36 mouse cellular contexts compared by ENCODE assay signal in genomic region chr1:133316577-133316976, GRCm38 (mm10). TPM values are rescaled to one million over a fixed set of nuclear protein-coding genes. Genes with fewer than 3 reads are reported as not detected.
DNase-seq lines count a peak whose midpoint lies in the region; ATAC-seq and TF ChIP-seq lines count a peak whose summit lies in the region.
"Had no signal": no experiment of that assay in that cellular context is flagged by ENCODE, and none has a peak within 500 bp of the region (broad histone marks: within the 10 kb centered on the region; RNA-seq: fewer than 3 reads in every experiment).

No protein-coding gene starts in this region.

- H3K27me3 ChIP-seq in lung, embryonic 14.5 days (ENCODE audit: insufficient read depth, low read length), result no peaks in the 10 kb centered on the region
- H3K27me3 ChIP-seq in ES-Bruce4 (ENCODE audit: control insufficient read depth, insufficient read depth, low read length, poor library complexity, severe bottlenecking), result no peaks in the 10 kb centered on the region
- H3K27me3 ChIP-seq in splenic B cell, adult 2 months (ENCODE audit: control insufficient read depth, insufficient read depth, low read length, poor library complexity, severe bottlenecking), result no peaks in the 10 kb centered on the region
- H3K27me3 ChIP-seq: embryonic facial prominence, embryonic 13.5 days; forebrain, embryonic 15.5 days; heart, embryonic 13.5 days; hindbrain, embryonic 12.5 days; hindbrain, embryonic 15.5 days; Patski had no signal

- no peak for TF ChIP-seq EP300 in ES-Bruce4 (IDR thresholded peaks at IDR 0.05; ENCODE audit: insufficient read depth, low read depth, low read length)

- H3K9me3 ChIP-seq in lung, embryonic 14.5 days (ENCODE audit: low read depth, low read length), result no peaks in the 10 kb centered on the region
- no peaks in the 10 kb centered on the region for H3K9me3 ChIP-seq in ES-Bruce4 (replicated peaks; ENCODE audit: control insufficient read depth, insufficient read depth, low read length, poor library complexity, severe bottlenecking)
- H3K9me3 ChIP-seq: embryonic facial prominence, embryonic 13.5 days; forebrain, embryonic 12.5 days; forebrain, embryonic 15.5 days; heart, embryonic 10.5 days; hindbrain, embryonic 12.5 days; hindbrain, embryonic 15.5 days had no signal

- no peak overlapping the region for H3K4me2 ChIP-seq in lung, embryonic 14.5 days
- H3K4me2 ChIP-seq: embryonic facial prominence, embryonic 13.5 days; forebrain, embryonic 12.5 days; forebrain, embryonic 15.5 days; heart, embryonic 13.5 days; hindbrain, embryonic 12.5 days; hindbrain, embryonic 15.5 days had no signal

- no peak overlapping the region for H3K9ac ChIP-seq in lung, embryonic 14.5 days
- no peak overlapping the region for H3K9ac ChIP-seq in ES-Bruce4 (ENCODE audit: low read depth, poor library complexity, severe bottlenecking)
- H3K9ac ChIP-seq: embryonic facial prominence, embryonic 13.5 days; forebrain, embryonic 12.5 days; forebrain, embryonic 15.5 days; heart, embryonic 13.5 days; hindbrain, embryonic 12.5 days; hindbrain, embryonic 15.5 days had no signal

- no peak for TF ChIP-seq POLR2A in ES-Bruce4 (IDR thresholded peaks at IDR 0.05; ENCODE audit: insufficient read depth, low read length)

- H3K4me1 ChIP-seq in lung, embryonic 14.5 days (ENCODE audit: insufficient read depth), result no peaks in the 10 kb centered on the region
- no peaks in the 10 kb centered on the region for H3K4me1 ChIP-seq in ES-Bruce4 (ENCODE audit: control insufficient read depth, insufficient read depth, low read length)

- H3K27ac ChIP-seq in lung, embryonic 14.5 days (ENCODE audit: low read depth), result no peak overlapping the region
- no peak overlapping the region for H3K27ac ChIP-seq in ES-Bruce4 (ENCODE audit: insufficient read depth, low read length)
- H3K27ac ChIP-seq: embryonic facial prominence, embryonic 10.5 days; embryonic facial prominence, embryonic 13.5 days; forebrain, embryonic 12.5 days; forebrain, embryonic 15.5 days; heart, embryonic 10.5 days; heart, embryonic 13.5 days; hindbrain, embryonic 12.5 days; hindbrain, embryonic 15.5 days had no signal

- no peak for DNase-seq in lung, embryonic 14.5 days
- no peak for DNase-seq in lung, postnatal 36 days
- DNase-seq in B cell, adult 2 months, result peak; percentile 16 to 25
- peak; percentile 17 for DNase-seq in splenic B cell, adult 2 months (ENCODE audit: low read depth, low spot score)
- no peak for DNase-seq in layer of hippocampus, postnatal 36 days
- no peak for DNase-seq in right cerebral cortex, adult 2 months (ENCODE audit: low spot score in 2 of 2)
- no peak for DNase-seq in kidney, adult 9 months
- DNase-seq: adrenal gland, postnatal 14 days; cerebellum, adult 11 months; cerebellum, adult 2 months; cerebellum, postnatal 36 days; embryo, embryonic 11 days; gastrocnemius, postnatal 14 days; heart, adult 18-20 months had no signal

- no peak overlapping the region for H3K4me3 ChIP-seq in lung, embryonic 14.5 days (ENCODE audit: low read depth, low read length)
- H3K4me3 ChIP-seq in ES-Bruce4 (ENCODE audit: low read depth, low read length), result no peak overlapping the region
- H3K4me3 ChIP-seq: embryonic facial prominence, embryonic 10.5 days; embryonic facial prominence, embryonic 13.5 days; erythroblast, embryonic 14.5 days; forebrain, embryonic 12.5 days; forebrain, embryonic 15.5 days; heart, embryonic 10.5 days; heart, embryonic 13.5 days; hindbrain, embryonic 12.5 days; hindbrain, embryonic 15.5 days had no signal

- 0 out of 2 replicates have a peak, but pooled peaks have one; percentile 5 for TF ChIP-seq CTCF in lung, embryonic 14.5 days (IDR thresholded peaks at IDR 0.05; ENCODE audit: low read depth)
- TF ChIP-seq CTCF in ES-Bruce4 (IDR thresholded peaks at IDR 0.05; ENCODE audit: low read depth, low read length), result peak; percentile 8

- ATAC-seq in lung, embryonic 14.5 days (ENCODE audit: insufficient read depth), result no peak
- ATAC-seq: forebrain, embryonic 15.5 days; Patski had no signal

- 77% methylated on average over 4 of the region's 4 CpGs for WGBS in lung, embryonic 14.5 days

- H3K36me3 ChIP-seq in lung, embryonic 14.5 days (ENCODE audit: insufficient read depth), result no peaks in the 10 kb centered on the region
- H3K36me3 ChIP-seq in ES-Bruce4 (ENCODE audit: control insufficient read depth, insufficient read depth, low read length, poor library complexity, severe bottlenecking), result no peaks in the 10 kb centered on the region
- no peaks in the 10 kb centered on the region for H3K36me3 ChIP-seq in splenic B cell, adult 2 months (ENCODE audit: control insufficient read depth, insufficient read depth, low read length, poor library complexity, severe bottlenecking)
- H3K36me3 ChIP-seq: embryonic facial prominence, embryonic 10.5 days; embryonic facial prominence, embryonic 13.5 days; forebrain, embryonic 12.5 days; forebrain, embryonic 15.5 days; heart, embryonic 10.5 days; heart, embryonic 13.5 days; hindbrain, embryonic 12.5 days; hindbrain, embryonic 15.5 days had no signal

RNA-seq across cellular contexts. Expression of gene Kiss1, which starts 5.1 kb away (rescaled TPM):
- polyA plus RNA-seq in lung, embryonic 14.5 days (2014; fragmentation: Nextera tagmentation; extraction: Ambion mirVana), result 6.6 and 7.1 TPM in 2 replicates
- polyA plus RNA-seq in ES-Bruce4 (2011; ENCODE audit: insufficient read depth, insufficient read length, low read depth, missing spikeins), result not detected in 2 replicates
- not detected for total RNA-seq in layer of hippocampus, postnatal 36 days (2021)
- total RNA-seq: adrenal gland, adult 2 months; adrenal gland, postnatal 14 days; adrenal gland, postnatal 4 days; CH12.LX; ES-E14; gastrocnemius, adult 18-20 months; gastrocnemius, postnatal 14 days; heart, adult 18-20 months; heart, postnatal 25 days; hematopoietic stem cell, adult 5-6 weeks had no signal
- polyA plus RNA-seq: adrenal gland, adult 2 months; cerebellum, adult 2 months; cortical plate, adult 2 months; embryonic facial prominence, embryonic 10.5 days; embryonic facial prominence, embryonic 13.5 days; erythroblast, embryonic 14.5 days; forebrain, embryonic 12.5 days; forebrain, embryonic 15.5 days; gonadal fat pad, adult 2 months; heart, embryonic 10.5 days; heart, embryonic 13.5 days; heart, embryonic 16.5 days; hindbrain, embryonic 12.5 days; intestine, embryonic 14.5 days; Patski had no signal

RNA-seq across cellular contexts. Expression of gene Golt1a, which starts 7.0 kb away (rescaled TPM):
- 0.55 and 1.1 TPM in 2 replicates for polyA plus RNA-seq in lung, embryonic 14.5 days (2014; fragmentation: Nextera tagmentation; extraction: Ambion mirVana)
- not detected in 2 replicates for polyA plus RNA-seq in ES-Bruce4 (2011; ENCODE audit: insufficient read depth, insufficient read length, low read depth, missing spikeins)
- not detected for total RNA-seq in layer of hippocampus, postnatal 36 days (2021)
- total RNA-seq: CH12.LX; ES-E14; gastrocnemius, adult 18-20 months; gastrocnemius, postnatal 14 days; heart, adult 18-20 months; heart, postnatal 25 days; hematopoietic stem cell, adult 5-6 weeks had no signal
- polyA plus RNA-seq: adrenal gland, adult 2 months; cerebellum, adult 2 months; embryonic facial prominence, embryonic 10.5 days; embryonic facial prominence, embryonic 13.5 days; erythroblast, embryonic 14.5 days; forebrain, embryonic 12.5 days; heart, embryonic 16.5 days; hindbrain, embryonic 12.5 days; hindbrain, embryonic 15.5 days had no signal

RNA-seq across cellular contexts. Expression of gene Ren1, which starts 33.7 kb away (rescaled TPM):
- polyA plus RNA-seq in lung, embryonic 14.5 days (2014; fragmentation: Nextera tagmentation; extraction: Ambion mirVana), result 0.80 and 0.86 TPM in 2 replicates
- polyA plus RNA-seq in ES-Bruce4 (2011; ENCODE audit: insufficient read depth, insufficient read length, low read depth, missing spikeins), result not detected in 2 replicates
- total RNA-seq in layer of hippocampus, postnatal 36 days (2021), result not detected
- total RNA-seq: gastrocnemius, postnatal 14 days; heart, adult 18-20 months; hematopoietic stem cell, adult 5-6 weeks had no signal
- polyA plus RNA-seq: embryonic facial prominence, embryonic 10.5 days; erythroblast, embryonic 14.5 days; forebrain, embryonic 12.5 days; forebrain, embryonic 15.5 days; Patski had no signal

RNA-seq across cellular contexts. Expression of gene Etnk2, which starts 46.8 kb away (rescaled TPM):
- polyA plus RNA-seq in lung, embryonic 14.5 days (2014; fragmentation: Nextera tagmentation; extraction: Ambion mirVana), result 2.8 and 3.7 TPM in 2 replicates
- 3.3 and 3.4 TPM in 2 replicates for polyA plus RNA-seq in ES-Bruce4 (2011; ENCODE audit: insufficient read depth, insufficient read length, low read depth, missing spikeins)
- 1 to 10 TPM; 1.2 to 1.4 TPM for total RNA-seq in layer of hippocampus, postnatal 36 days (2021)
- total RNA-seq: hematopoietic stem cell, adult 5-6 weeks had no signal
- polyA plus RNA-seq: erythroblast, embryonic 14.5 days had no signal

Comparison
In these comparisons a context has a peak if more than half of its experiments do, and no peak if none do; other contexts are left out.
1. DNase-seq: peak in B cell, adult 2 months (2 of 2) and splenic B cell, adult 2 months (single experiment); none in lung, embryonic 14.5 days (single experiment), lung, postnatal 36 days (single experiment), layer of hippocampus, postnatal 36 days (0 of 2), right cerebral cortex, adult 2 months (0 of 2) and kidney, adult 9 months (single experiment).